Mouse (Mus musculus) limb, embryonic 14.5 days (tissue): ENCODE results near the gene Gm11554. TPM values are rescaled to one million over a fixed set of nuclear protein-coding genes. Genes with fewer than 3 reads are reported as not detected.
"Not testable (repeated sequence)": the region's sequence is repeated elsewhere in the genome, so short reads cannot be mapped to it uniquely, and the experiment has no call there.

ENCODE experiments used
- ATAC-seq: fragments of 200-750 bp; cut with Nextera tagmentation; 2 replicates; pipeline ENCODE4 v1.8.0; 2017; ENCODE audit warnings: low read depth, moderate number of reproducible peaks, moderate TSS enrichment; ENCODE audit not compliant: low FRiP score
- DNase-seq: peaks from one replicate; pipeline ENCODE4 v3.0.0-alpha.2; 2015; ENCODE audit warnings: low spot score
- H3K27ac ChIP-seq: fragments of 300-500 bp; sonication (generic); replicated peaks from 2 replicates; pipeline ENCODE4 v1.5.1; 2014; ENCODE audit warnings: low read depth, mild to moderate bottlenecking, low read length, moderate library complexity, mixed read lengths
- H3K27me3 ChIP-seq: fragments of 300-500 bp; sonication (generic); 2 replicates; pipeline ENCODE4 v1.6.1; 2014; ENCODE audit warnings: low read length, mixed read lengths; ENCODE audit not compliant: control insufficient read depth, insufficient read depth
- H3K36me3 ChIP-seq: fragments of 300-500 bp; sonication (generic); 2 replicates; pipeline ENCODE4 v1.6.1; 2014; ENCODE audit warnings: mild to moderate bottlenecking, low read length, moderate library complexity, mixed read lengths; ENCODE audit not compliant: control insufficient read depth, insufficient read depth
- H3K4me1 ChIP-seq: fragments of 300-500 bp; sonication (generic); 2 replicates; pipeline ENCODE4 v1.6.1; 2014; ENCODE audit warnings: antibody characterized with exemption, low read length, mixed read lengths; ENCODE audit not compliant: control insufficient read depth, insufficient read depth
- H3K4me2 ChIP-seq: fragments of 300-500 bp; sonication (generic); replicated peaks from 2 replicates; pipeline ENCODE4 v1.6.1; 2014; ENCODE audit warnings: low read depth, mild to moderate bottlenecking, low read length, moderate library complexity; ENCODE audit not compliant: severe bottlenecking
- H3K4me3 ChIP-seq: fragments of 300-500 bp; sonication (generic); replicated peaks from 2 replicates; pipeline ENCODE4 v1.5.1; 2014; ENCODE audit warnings: low read length
- H3K9ac ChIP-seq: fragments of 300-500 bp; sonication (generic); 2 replicates; pipeline ENCODE4 v1.6.1; 2014; ENCODE audit warnings: mild to moderate bottlenecking, low read depth, low read length, moderate library complexity; ENCODE audit not compliant: severe bottlenecking
- H3K9me3 ChIP-seq: fragments of 300-500 bp; sonication (generic); 2 replicates; pipeline ENCODE4 v1.6.1; 2016; ENCODE audit warnings: low read length; ENCODE audit not compliant: control insufficient read depth
- POLR2A ChIP-seq: fragments of 200-500 bp; IDR thresholded peaks from 2 replicates; pipeline ENCODE4 v1.8.0; 2012; ENCODE audit warnings: inconsistent platforms, mild to moderate bottlenecking, moderate library complexity, borderline replicate concordance; ENCODE audit not compliant: insufficient read depth, insufficient read length; ENCODE audit errors: extremely low read depth
- WGBS: fragments of 180-500 bp; shearing (Covaris S2); extraction: QIAGEN DNeasy Blood & Tissue Kit; methylation state at CpG from one replicate; pipeline ENCODE4 v1.1.7; 2014; 5-methylcytosine and 5-hydroxymethylcytosine counted together
- polyA plus RNA-seq, 2 experiments: library from polyadenylated mRNA; depleted of rRNA in 1 of 2; stranded (reverse) in 1 of 2; unstranded in 1 of 2; fragments of >200 nt; fragmentation: Nextera tagmentation in 1 of 2; extraction: Ambion mirVana in 1 of 2; gene quantifications; 2 replicates each; pipeline versions ENCODE4 v1.2.1 to v1.2.3; 2012 to 2014

The Gm11554 gene
- polyA plus RNA-seq (2012; rRNA removed) (not detected in 2 replicates), polyA plus RNA-seq (2014; fragmentation: Nextera tagmentation; extraction: Ambion mirVana) (not detected in 2 replicates)

GRCm38 (mm10) chr11:99804346-99804745 lies at the start of gene Gm11554:
TSS of gene Gm11554 (minus strand) at chr11:99804446.
- not testable (repeated sequence) for H3K9me3 ChIP-seq, H3K4me2 ChIP-seq, DNase-seq, H3K4me1 ChIP-seq, H3K36me3 ChIP-seq, H3K27me3 ChIP-seq, H3K4me3 ChIP-seq, H3K9ac ChIP-seq, H3K27ac ChIP-seq, ATAC-seq
- no CpG with 5 or more reads among the region's 1 CpGs for WGBS

DNA sequence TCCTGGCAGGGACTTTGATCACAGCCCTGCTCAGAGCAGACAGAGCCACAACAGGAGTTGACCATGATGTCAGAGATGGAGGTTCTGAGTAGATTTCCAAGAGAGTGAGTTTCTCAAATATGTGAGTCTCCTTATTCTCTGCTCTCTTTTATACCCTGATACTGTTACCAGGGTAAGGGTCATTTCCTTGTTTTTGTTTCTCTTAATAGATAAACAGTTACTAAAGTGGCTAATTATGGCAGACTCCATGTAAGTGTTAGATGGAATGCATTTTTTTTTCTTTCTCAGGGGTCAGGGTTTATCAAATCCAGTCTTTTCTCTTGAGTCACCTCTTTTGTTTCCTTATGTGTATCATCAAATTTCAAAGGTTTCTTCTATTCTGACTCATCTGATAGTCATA lies 47.3 kb upstream of the Gm11554 start, which contains the start of gene Krtap4-16:
Gene Krtap4-16, minus strand, starts transcription at position 101 of the 400 bp plus-strand sequence.
- H3K4me2 ChIP-seq = no peak within 1 kb of the TSS
- H3K36me3 ChIP-seq = no peaks in the 10 kb centered on the region
- no peak within 1 kb of the TSS for H3K4me3 ChIP-seq
- ATAC-seq (no peak), DNase-seq (no peak)
- H3K9me3 ChIP-seq = no peaks in the 10 kb centered on the region
- H3K27ac ChIP-seq = no peak within 1 kb of the TSS
- TF ChIP-seq POLR2A = no peak
- H3K4me1 ChIP-seq = no peaks in the 10 kb centered on the region
- no peak within 1 kb of the TSS for H3K9ac ChIP-seq
- no peaks in the 10 kb centered on the region for H3K27me3 ChIP-seq

DNA sequence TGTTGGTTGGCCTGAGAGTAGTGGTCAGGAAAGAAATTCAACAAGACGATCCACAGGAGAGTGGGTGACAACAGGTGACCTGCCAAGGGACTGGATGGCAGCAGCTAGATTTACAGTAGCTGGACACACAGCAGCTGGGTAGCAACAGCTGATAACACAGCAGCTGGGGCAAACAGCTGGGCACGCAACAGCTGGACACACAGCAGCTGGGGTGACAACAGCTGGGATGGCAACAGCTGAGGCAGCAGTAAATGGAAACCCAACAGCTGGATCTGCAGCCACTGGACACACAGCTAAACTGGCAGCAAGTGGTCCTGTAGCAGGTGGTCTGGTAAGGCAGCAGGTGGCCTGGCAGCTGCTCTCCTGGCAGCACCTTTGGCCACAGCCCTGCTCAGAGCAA lies 42.5 kb upstream of the Gm11554 start:
- ATAC-seq (no peak), DNase-seq (no peak)
- Histone ChIP-seq H3K9ac (no peak overlapping the region), H3K4me3 (no peak overlapping the region), H3K4me2 (no peak overlapping the region), H3K9me3 (no peaks in the 10 kb centered on the region), H3K27me3 (no peaks in the 10 kb centered on the region), H3K27ac (no peak overlapping the region), H3K4me1 (no peaks in the 10 kb centered on the region), H3K36me3 (no peaks in the 10 kb centered on the region)
- no peak for TF ChIP-seq POLR2A
- 86% methylated on average over 2 of the region's 2 CpGs for WGBS

GRCm38 (mm10) chr11:99842185-99842584 lies 37.9 kb upstream of the Gm11554 start:
- ATAC-seq = no peak
- Histone ChIP-seq H3K4me3 (no peak overlapping the region), H3K27ac (no peak overlapping the region), H3K9me3 (no peaks in the 10 kb centered on the region), H3K4me1 (no peaks in the 10 kb centered on the region), H3K4me2 (no peak overlapping the region), H3K27me3 (no peaks in the 10 kb centered on the region), H3K9ac (no peak overlapping the region), H3K36me3 (no peaks in the 10 kb centered on the region)
- DNase-seq = no peak
- no peak for TF ChIP-seq POLR2A
- WGBS = 39% methylated on average over 1 of the region's 1 CpGs

- H3K27ac ChIP-seq = no peak within 1 kb of the TSS
- no peak for DNase-seq
- no peak within 1 kb of the TSS for H3K4me2 ChIP-seq
- no peaks in the 10 kb centered on the region for H3K27me3 ChIP-seq
- H3K4me1 ChIP-seq = no peaks in the 10 kb centered on the region
- H3K36me3 ChIP-seq = no peaks in the 10 kb centered on the region
- no peak for ATAC-seq
- no peaks in the 10 kb centered on the region for H3K9me3 ChIP-seq
- WGBS = 75% methylated on average over 1 of the region's 1 CpGs
- TF ChIP-seq POLR2A = no peak
- no peak within 1 kb of the TSS for H3K9ac ChIP-seq
- H3K4me3 ChIP-seq = no peak within 1 kb of the TSS
Observed at GRCm38 (mm10) chr11:99837966-99838365, 33.7 kb upstream of the Gm11554 start, which contains the start of gene 2300003K06Rik. TSS of gene 2300003K06Rik (minus strand) at chr11:99838066.

DNA sequence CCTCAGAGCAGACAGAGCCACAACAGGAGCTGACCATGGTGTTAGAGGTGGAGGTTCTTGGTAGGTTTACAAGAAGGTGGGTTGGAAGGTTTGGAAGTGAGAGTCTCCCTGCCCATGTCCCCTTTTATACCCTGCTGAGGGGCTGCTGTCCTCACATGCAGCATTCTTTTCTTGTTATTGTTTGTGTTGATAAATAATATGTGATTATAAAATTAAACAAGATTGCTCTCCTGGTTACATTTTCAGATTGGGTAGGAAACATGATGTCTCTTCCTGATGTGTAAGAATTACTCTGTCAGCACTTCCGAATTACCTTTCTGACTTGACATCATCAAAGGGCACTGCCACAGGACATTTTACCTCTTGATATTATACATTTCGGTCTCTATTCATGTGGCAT lies 11.3 kb upstream of the Gm11554 start, which contains the start of gene Gm11564:
Gene Gm11564, minus strand, starts transcription at position 101 of the 400 bp plus-strand sequence.
- not testable (repeated sequence) for H3K9me3 ChIP-seq, H3K4me3 ChIP-seq, DNase-seq, H3K27ac ChIP-seq, ATAC-seq, H3K27me3 ChIP-seq, H3K36me3 ChIP-seq, H3K4me1 ChIP-seq, H3K9ac ChIP-seq, H3K4me2 ChIP-seq
- WGBS = 84% methylated on average over 2 of the region's 2 CpGs

- not testable (repeated sequence) for H3K27me3 ChIP-seq, DNase-seq, H3K27ac ChIP-seq, H3K4me3 ChIP-seq, H3K4me1 ChIP-seq, H3K4me2 ChIP-seq, H3K9me3 ChIP-seq, H3K9ac ChIP-seq, ATAC-seq, H3K36me3 ChIP-seq
Observed at GRCm38 (mm10) chr11:99809792-99810191, 5.5 kb upstream of the Gm11554 start, which contains the start of gene Krtap4-13. TSS of gene Krtap4-13 (minus strand) at chr11:99809892.

DNA sequence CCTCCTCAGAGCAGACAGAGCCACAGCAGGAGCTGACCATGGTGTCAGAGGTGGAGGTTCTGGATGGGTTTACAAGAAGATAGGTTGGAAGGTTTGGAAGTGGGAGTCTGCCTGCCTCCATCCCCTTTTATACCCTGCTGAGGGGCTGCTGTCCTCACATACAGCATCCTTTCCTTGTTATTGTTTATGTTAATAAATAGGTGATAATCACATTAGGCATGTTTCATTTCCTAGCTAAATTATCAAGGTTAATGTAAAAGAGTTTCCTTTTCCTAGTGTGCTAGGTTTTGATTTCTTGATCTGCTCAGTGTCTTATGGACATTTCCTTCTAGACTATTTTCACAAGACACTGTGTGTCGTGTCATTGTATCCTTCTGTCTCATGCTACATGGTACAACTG lies 5.4 kb downstream of the Gm11554 start, which contains the start of gene Gm11569:
Gene Gm11569, minus strand, starts transcription at position 101 of the 400 bp plus-strand sequence.
- not testable (repeated sequence) for ATAC-seq, DNase-seq, H3K4me2 ChIP-seq, H3K4me3 ChIP-seq, H3K9me3 ChIP-seq, H3K27me3 ChIP-seq, H3K27ac ChIP-seq, H3K9ac ChIP-seq, H3K4me1 ChIP-seq, H3K36me3 ChIP-seq
- WGBS = no CpG with 5 or more reads among the region's 1 CpGs
